Mouse (Mus musculus) testis, postnatal 10 days (tissue): ENCODE results near the gene Mgat4c.
"Not testable (repeated sequence)": the region's sequence is repeated elsewhere in the genome, so short reads cannot be mapped to it uniquely, and the experiment has no call there.

Experiments used
- DNase-seq: peaks from one replicate; pipeline ENCODE4 v3.0.0; 2021; ENCODE audit warnings: low spot score

Gene Mgat4c

GRCm38 (mm10) chr10:102154865-102155264 is 473.6 kb downstream of the Mgat4c start:
- no peak for DNase-seq

GRCm38 (mm10) chr10:102155853-102156252 is 474.6 kb downstream of the Mgat4c start:
- no peak for DNase-seq

- DNase-seq: no peak
These were observed 477.5 kb downstream of the Mgat4c start for GRCm38 (mm10) chr10:102158809-102159208.

- DNase-seq: no peak
These were observed 503.4 kb downstream of the Mgat4c start for GRCm38 (mm10) chr10:102184726-102185125.

- no peak for DNase-seq
These were observed 510.4 kb downstream of the Mgat4c start for GRCm38 (mm10) chr10:102191646-102192045.

GRCm38 (mm10) chr10:102196850-102197249 is 515.6 kb downstream of the Mgat4c start:
- DNase-seq: no peak

GRCm38 (mm10) chr10:102238558-102239211 is 557.4 kb downstream of the Mgat4c start:
- DNase-seq: no peak

GRCm38 (mm10) chr10:102243897-102244296 is 562.6 kb downstream of the Mgat4c start:
- no peak for DNase-seq

GRCm38 (mm10) chr10:102244601-102245000 is 563.3 kb downstream of the Mgat4c start:
- DNase-seq: no peak

GRCm38 (mm10) chr10:102245269-102245668 is 564.0 kb downstream of the Mgat4c start:
- no peak for DNase-seq

GRCm38 (mm10) chr10:102308892-102309479 is 627.7 kb downstream of the Mgat4c start:
- DNase-seq: no peak

GRCm38 (mm10) chr10:102365685-102366381 is 684.5 kb downstream of the Mgat4c start:
- no peak for DNase-seq

- DNase-seq: no peak
These were observed 689.3 kb downstream of the Mgat4c start for GRCm38 (mm10) chr10:102370576-102370975.

GRCm38 (mm10) chr10:102372111-102372510 is 690.8 kb downstream of the Mgat4c start:
- no peak for DNase-seq

GRCm38 (mm10) chr10:102374061-102374460 is 692.8 kb downstream of the Mgat4c start:
- no peak for DNase-seq

GRCm38 (mm10) chr10:102377377-102377776 is 696.1 kb downstream of the Mgat4c start:
- DNase-seq: no peak

GRCm38 (mm10) chr10:102389223-102389622 is 707.9 kb downstream of the Mgat4c start:
- no peak for DNase-seq

GRCm38 (mm10) chr10:102417654-102418272 is 736.5 kb downstream of the Mgat4c start:
- DNase-seq: no peak

- DNase-seq: peak; percentile 58
These were observed 753.8 kb downstream of the Mgat4c start for GRCm38 (mm10) chr10:102435048-102435447.

GRCm38 (mm10) chr10:102435467-102435866 is 754.2 kb downstream of the Mgat4c start:
- DNase-seq: not testable (repeated sequence)
